Mouse (Mus musculus) adrenal gland, postnatal 36 days (tissue): ENCODE results near the gene Hivep2. TPM values are rescaled to one million over a fixed set of nuclear protein-coding genes. Genes with fewer than 3 reads are reported as not detected.

Experiments used
- DNase-seq, 2 experiments: peaks; one replicate each; pipeline ENCODE4 v3.0.0; 2021; ENCODE audit warnings: mixed read lengths in 1 of 2
- total RNA-seq, 2 experiments: library from RNA; stranded (reverse); gene quantifications; 2 replicates each; pipeline ENCODE4 v1.2.3; 2021

The Hivep2 gene
- total RNA-seq, 2 experiments from 2014 or later = 33.7 to 35.1 TPM

GRCm38 (mm10) chr10:14082275-14082674 lies 116.4 kb downstream of the Hivep2 start:
- DNase-seq = no peak

GRCm38 (mm10) chr10:14085241-14085659 lies 119.4 kb downstream of the Hivep2 start:
- DNase-seq = no peak

- DNase-seq = no peak
Observed at GRCm38 (mm10) chr10:14085882-14086515, 120.1 kb downstream of the Hivep2 start.

GRCm38 (mm10) chr10:14087316-14087715 lies 121.4 kb downstream of the Hivep2 start:
- DNase-seq = no peak

GRCm38 (mm10) chr10:14089488-14089887 lies 123.6 kb downstream of the Hivep2 start:
- peak; percentile 25 to 40 for DNase-seq

GRCm38 (mm10) chr10:14094033-14094432 lies 128.2 kb downstream of the Hivep2 start:
- no peak for DNase-seq

- no peak for DNase-seq
Observed at GRCm38 (mm10) chr10:14096045-14096444, 130.2 kb downstream of the Hivep2 start.

GRCm38 (mm10) chr10:14099182-14099581 lies 133.3 kb downstream of the Hivep2 start:
- no peak for DNase-seq

GRCm38 (mm10) chr10:14100041-14100440 lies 134.2 kb downstream of the Hivep2 start:
- no peak for DNase-seq

GRCm38 (mm10) chr10:14100847-14101246 lies 135.0 kb downstream of the Hivep2 start:
- DNase-seq = no peak

GRCm38 (mm10) chr10:14101966-14102365 lies 136.1 kb downstream of the Hivep2 start:
- no peak for DNase-seq

- DNase-seq = no peak
Observed at GRCm38 (mm10) chr10:14107980-14108671, 142.3 kb downstream of the Hivep2 start.

- no peak for DNase-seq
Observed at GRCm38 (mm10) chr10:14115846-14116245, 150.0 kb downstream of the Hivep2 start.

GRCm38 (mm10) chr10:14116978-14117377 lies 151.1 kb downstream of the Hivep2 start:
- DNase-seq = no peak

GRCm38 (mm10) chr10:14119201-14119600 lies 153.3 kb downstream of the Hivep2 start:
- DNase-seq = no peak

GRCm38 (mm10) chr10:14120512-14120911 lies 154.6 kb downstream of the Hivep2 start:
- DNase-seq = no peak

GRCm38 (mm10) chr10:14127826-14128225 lies 162.0 kb downstream of the Hivep2 start:
- no peak for DNase-seq

- peak in 1 of 2 experiments; percentile 13 for DNase-seq
Observed at GRCm38 (mm10) chr10:14130270-14130669, 164.4 kb downstream of the Hivep2 start.

GRCm38 (mm10) chr10:14131307-14131706 lies 165.4 kb downstream of the Hivep2 start:
- no peak for DNase-seq

GRCm38 (mm10) chr10:14132061-14132460 lies 166.2 kb downstream of the Hivep2 start:
- no peak for DNase-seq

- DNase-seq = no peak
Observed at GRCm38 (mm10) chr10:14132937-14133336, 167.1 kb downstream of the Hivep2 start.

GRCm38 (mm10) chr10:14138663-14139062 lies 172.8 kb downstream of the Hivep2 start:
- no peak for DNase-seq

GRCm38 (mm10) chr10:14144840-14145239 lies 179.0 kb downstream of the Hivep2 start:
- DNase-seq = no peak

GRCm38 (mm10) chr10:14164829-14165228 lies 199.0 kb downstream of the Hivep2 start:
- no peak for DNase-seq
